Mouse (Mus musculus) kidney, embryonic 14.5 days (tissue): ENCODE measurements around the gene Padi4. TPM values are rescaled to one million over a fixed set of nuclear protein-coding genes. Genes with fewer than 3 reads are reported as not detected.
A peak's percentile ranks its signal among the peaks of the same experiment; 100 is the strongest.

ENCODE experiments used
- ATAC-seq: fragments of 200-750 bp; cut with Nextera tagmentation; 2 replicates; pipeline ENCODE4 v1.8.0; 2017; ENCODE audit warnings: moderate number of reproducible peaks, mild to moderate bottlenecking, moderate TSS enrichment, moderate library complexity; ENCODE audit not compliant: low FRiP score, low TSS enrichment
- H3K27ac ChIP-seq: fragments of 300-500 bp; sonication (generic); 2 replicates; pipeline ENCODE4 v1.5.1; 2014; ENCODE audit warnings: low read depth, mild to moderate bottlenecking, low read length, moderate library complexity, mixed read lengths
- H3K27me3 ChIP-seq: fragments of 300-500 bp; sonication (generic); 2 replicates; pipeline ENCODE4 v1.6.1; 2014; ENCODE audit warnings: mild to moderate bottlenecking, low read length; ENCODE audit not compliant: control insufficient read depth, insufficient read depth
- H3K36me3 ChIP-seq: fragments of 300-500 bp; sonication (generic); 2 replicates; pipeline ENCODE4 v1.6.1; 2014; ENCODE audit warnings: low read length, mixed read lengths; ENCODE audit not compliant: control insufficient read depth, insufficient read depth
- H3K4me1 ChIP-seq: fragments of 300-500 bp; sonication (generic); 2 replicates; pipeline ENCODE4 v1.6.1; 2014; ENCODE audit warnings: low read length, mixed read lengths; ENCODE audit not compliant: control insufficient read depth, insufficient read depth
- H3K4me2 ChIP-seq: fragments of 300-500 bp; sonication (generic); replicated peaks from 2 replicates; pipeline ENCODE4 v1.6.1; 2014; ENCODE audit warnings: low read depth, mild to moderate bottlenecking, low read length
- H3K4me3 ChIP-seq: fragments of 300-500 bp; sonication (generic); 2 replicates; pipeline ENCODE4 v1.5.1; 2014; ENCODE audit warnings: mild to moderate bottlenecking, low read length
- H3K9ac ChIP-seq: fragments of 300-500 bp; sonication (generic); 2 replicates; pipeline ENCODE4 v1.6.1; 2014; ENCODE audit warnings: low read depth, mild to moderate bottlenecking, low read length, moderate library complexity
- H3K9me3 ChIP-seq: fragments of 300-500 bp; sonication (generic); 2 replicates; pipeline ENCODE4 v1.6.1; 2016; ENCODE audit warnings: low read length; ENCODE audit not compliant: control insufficient read depth
- WGBS: fragments of 180-500 bp; shearing (Covaris S2); extraction: QIAGEN DNeasy Blood & Tissue Kit; methylation state at CpG from one replicate; pipeline ENCODE4 v1.1.7; 2014; 5-methylcytosine and 5-hydroxymethylcytosine counted together
- polyA plus RNA-seq: library from polyadenylated mRNA; unstranded; fragments of >200 nt; fragmentation: Nextera tagmentation; extraction: Ambion mirVana; gene quantifications from 2 replicates; pipeline ENCODE4 v1.2.1, GENCODE M21; 2014

Gene Padi4
- polyA plus RNA-seq, 1 experiment from 2014 or later = 1.3 TPM

GRCm38 (mm10) chr4:140792584-140792983 is 18.5 kb upstream of the Padi4 start:
- 85% methylated on average over 7 of the region's 7 CpGs for WGBS
- Histone ChIP-seq H3K27me3 (no peaks in the 10 kb centered on the region), H3K9ac (no peak overlapping the region), H3K4me2 (no peak overlapping the region), H3K36me3 (no peaks in the 10 kb centered on the region), H3K4me3 (no peak overlapping the region), H3K27ac (no peak overlapping the region), H3K9me3 (no peaks in the 10 kb centered on the region), H3K4me1 (peaks cover 10% of the 10 kb centered on the region)
- ATAC-seq = no peak

- no peak overlapping the region for H3K4me2 ChIP-seq
- H3K27ac ChIP-seq = no peak overlapping the region
- H3K4me3 ChIP-seq = no peak overlapping the region
- no peak for ATAC-seq
- no peaks in the 10 kb centered on the region for H3K27me3 ChIP-seq
- 77% methylated on average over 16 of the region's 16 CpGs for WGBS
- no peaks in the 10 kb centered on the region for H3K9me3 ChIP-seq
- H3K4me1 ChIP-seq = peaks cover 10% of the 10 kb centered on the region
- H3K36me3 ChIP-seq = no peaks in the 10 kb centered on the region
- H3K9ac ChIP-seq = no peak overlapping the region
Measured at GRCm38 (mm10) chr4:140791071-140791470, 17.0 kb upstream of the Padi4 start.

- WGBS = 49% methylated on average over 4 of the region's 4 CpGs
- ATAC-seq = peak; percentile 56
- Histone ChIP-seq H3K27ac (no peak overlapping the region), H3K36me3 (no peaks in the 10 kb centered on the region), H3K27me3 (no peaks in the 10 kb centered on the region), H3K4me1 (peaks cover 10% of the 10 kb centered on the region; the same call in 1 of the 2 replicates), H3K9me3 (no peaks in the 10 kb centered on the region), H3K4me2 (no peak overlapping the region), H3K4me3 (no peak overlapping the region), H3K9ac (no peak overlapping the region)
Measured at GRCm38 (mm10) chr4:140789983-140790382, 15.9 kb upstream of the Padi4 start.

GRCm38 (mm10) chr4:140788983-140789382 is 14.9 kb upstream of the Padi4 start:
- WGBS = 43% methylated on average over 6 of the region's 6 CpGs

GRCm38 (mm10) chr4:140788264-140788663 is 14.2 kb upstream of the Padi4 start:
- Histone ChIP-seq H3K4me1 (peaks cover 10% of the 10 kb centered on the region; the same call in 1 of the 2 replicates), H3K9me3 (no peaks in the 10 kb centered on the region), H3K36me3 (no peaks in the 10 kb centered on the region), H3K4me2 (no peak overlapping the region), H3K27me3 (no peaks in the 10 kb centered on the region), H3K27ac (no peak overlapping the region), H3K4me3 (no peak overlapping the region), H3K9ac (no peak overlapping the region)
- no peak for ATAC-seq
- 87% methylated on average over 6 of the region's 6 CpGs for WGBS

More at GRCm38 (mm10) chr4:140788983-140789382, 14.9 kb upstream of the Padi4 start:
- Histone ChIP-seq H3K4me1 (peaks cover 10% of the 10 kb centered on the region; the same call in 1 of the 2 replicates), H3K36me3 (no peaks in the 10 kb centered on the region), H3K27ac (no peak overlapping the region), H3K27me3 (no peaks in the 10 kb centered on the region), H3K9me3 (no peaks in the 10 kb centered on the region), H3K9ac (no peak overlapping the region), H3K4me2 (no peak overlapping the region), H3K4me3 (no peak overlapping the region)
- ATAC-seq = peak; percentile 41

GRCm38 (mm10) chr4:140787414-140787813 is 13.4 kb upstream of the Padi4 start:
- no peak for ATAC-seq
- 78% methylated on average over 4 of the region's 4 CpGs for WGBS

GRCm38 (mm10) chr4:140785217-140785616 is 11.2 kb upstream of the Padi4 start:
- Histone ChIP-seq H3K36me3 (no peaks in the 10 kb centered on the region), H3K9me3 (no peaks in the 10 kb centered on the region), H3K9ac (no peak overlapping the region), H3K4me3 (no peak overlapping the region), H3K27ac (no peak overlapping the region), H3K27me3 (no peaks in the 10 kb centered on the region), H3K4me2 (no peak overlapping the region), H3K4me1 (peaks cover 8% of the 10 kb centered on the region; the same call in 1 of the 2 replicates)
- ATAC-seq = no peak
- WGBS = 75% methylated on average over 5 of the region's 5 CpGs

More at GRCm38 (mm10) chr4:140787414-140787813, 13.4 kb upstream of the Padi4 start:
- Histone ChIP-seq H3K36me3 (no peaks in the 10 kb centered on the region), H3K27ac (no peak overlapping the region), H3K4me3 (no peak overlapping the region), H3K4me2 (no peak overlapping the region), H3K4me1 (peaks cover 10% of the 10 kb centered on the region; the same call in 1 of the 2 replicates), H3K9ac (no peak overlapping the region), H3K9me3 (no peaks in the 10 kb centered on the region), H3K27me3 (no peaks in the 10 kb centered on the region)

- H3K9me3 ChIP-seq = no peaks in the 10 kb centered on the region
- no peak overlapping the region for H3K4me2 ChIP-seq
- no peak overlapping the region for H3K27ac ChIP-seq
- H3K4me1 ChIP-seq = 0 out of 2 replicates have a peak, but pooled peaks cover under 1% of the 10 kb centered on the region
- H3K27me3 ChIP-seq = no peaks in the 10 kb centered on the region
- H3K9ac ChIP-seq = no peak overlapping the region
- WGBS = 93% methylated on average over 9 of the region's 9 CpGs
- no peak for ATAC-seq
- no peaks in the 10 kb centered on the region for H3K36me3 ChIP-seq
- no peak overlapping the region for H3K4me3 ChIP-seq
Measured at GRCm38 (mm10) chr4:140784292-140784945, 10.4 kb upstream of the Padi4 start.

- no peaks in the 10 kb centered on the region for H3K4me1 ChIP-seq
- no peak overlapping the region for H3K9ac ChIP-seq
- H3K4me2 ChIP-seq = no peak overlapping the region
- H3K27ac ChIP-seq = no peak overlapping the region
- 87% methylated on average over 9 of the region's 9 CpGs for WGBS
- no peaks in the 10 kb centered on the region for H3K27me3 ChIP-seq
- no peaks in the 10 kb centered on the region for H3K9me3 ChIP-seq
- H3K36me3 ChIP-seq = no peaks in the 10 kb centered on the region
- ATAC-seq = no peak
- H3K4me3 ChIP-seq = no peak overlapping the region
Measured at GRCm38 (mm10) chr4:140782821-140783220, 8.8 kb upstream of the Padi4 start.
